Mouse (Mus musculus): Measurements from ENCODE around the gene Dlat.

The Dlat gene

GRCm38 (mm10) chr9:50659392-50660217, at the start of gene Dlat:
Gene Dlat, minus strand, starts transcription at chr9:50659780.
- peak; percentile 83 to 85 for DNase-seq

GRCm38 (mm10) chr9:50709108-50709507, 49.5 kb upstream of the Dlat start:
- DNase-seq = peak in 1 of 2 experiments; percentile 17

DNA sequence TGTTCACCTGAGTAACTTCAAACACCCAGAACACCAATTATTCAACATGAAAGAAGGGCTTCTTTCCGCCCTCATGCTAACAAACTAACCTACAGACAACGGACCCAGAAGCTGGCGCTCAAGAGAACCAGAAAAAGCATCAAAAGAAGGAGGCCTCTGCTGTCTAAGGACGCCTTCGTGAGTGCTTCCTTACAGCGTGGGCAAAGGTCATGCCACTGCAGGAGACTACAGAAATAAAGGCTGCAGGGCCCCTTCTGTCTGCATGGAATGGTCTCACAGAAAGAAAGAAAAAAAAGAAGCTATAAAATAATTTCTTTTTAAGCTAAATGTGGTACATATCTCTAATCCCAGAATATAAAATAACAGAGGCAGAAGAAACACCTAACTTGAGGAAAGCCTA, 45.3 kb upstream of the Dlat start:
- DNase-seq = no peak

- DNase-seq = no peak
These were observed 41.5 kb upstream of the Dlat start for GRCm38 (mm10) chr9:50700921-50701691.

DNA sequence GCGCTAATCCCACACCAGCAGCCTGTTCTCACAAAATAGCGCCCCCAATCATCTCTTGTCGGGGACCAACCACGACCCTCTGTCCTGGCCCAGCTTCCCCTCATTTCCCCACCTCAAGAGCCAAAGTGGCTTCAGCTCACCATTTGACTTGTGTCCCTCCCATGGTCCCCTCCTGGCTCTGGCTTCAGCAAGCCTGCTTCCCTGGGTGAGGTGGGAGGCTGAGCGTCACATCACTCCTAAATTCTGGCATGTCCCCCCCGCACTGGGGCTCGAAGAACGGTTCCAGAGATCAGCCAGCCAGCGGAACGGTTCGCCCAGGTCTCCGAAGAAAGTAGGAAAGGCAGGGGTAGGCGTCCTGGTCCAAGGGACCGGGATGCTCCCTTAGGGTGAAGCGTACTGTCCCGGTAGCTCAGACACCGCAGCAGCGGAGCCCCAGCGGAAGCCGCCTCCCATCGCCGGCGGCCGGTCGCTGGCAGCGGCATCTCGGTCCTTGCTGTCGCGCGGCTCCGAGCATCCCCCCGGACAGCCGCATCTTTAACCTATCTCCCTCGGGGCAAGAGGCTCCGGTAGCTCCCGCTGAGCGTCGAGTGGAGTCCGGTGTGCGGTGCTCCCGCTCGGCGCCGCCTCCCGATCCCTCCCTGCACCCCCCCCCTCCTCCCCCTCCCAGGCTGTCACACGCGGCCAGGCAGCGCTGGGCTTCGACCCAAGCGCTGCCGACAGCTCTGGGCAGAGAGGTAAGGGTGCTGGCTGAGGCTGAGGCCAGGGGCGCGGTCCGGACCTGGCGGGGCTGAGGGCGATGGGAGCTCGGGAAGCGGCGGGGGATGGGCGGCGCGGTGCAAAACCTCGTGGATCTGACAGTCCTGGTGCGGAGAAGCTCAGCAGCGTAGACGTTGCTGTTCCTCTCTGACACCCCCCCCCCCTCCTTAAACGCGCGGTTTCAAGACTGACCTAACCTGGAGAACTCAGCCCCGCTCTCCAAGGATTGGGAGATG, 39.1 kb upstream of the Dlat start:
- DNase-seq = peak; percentile 29 to 31

GRCm38 (mm10) chr9:50697706-50698041, 38.1 kb upstream of the Dlat start:
- DNase-seq = peak; percentile 30 to 40

DNA sequence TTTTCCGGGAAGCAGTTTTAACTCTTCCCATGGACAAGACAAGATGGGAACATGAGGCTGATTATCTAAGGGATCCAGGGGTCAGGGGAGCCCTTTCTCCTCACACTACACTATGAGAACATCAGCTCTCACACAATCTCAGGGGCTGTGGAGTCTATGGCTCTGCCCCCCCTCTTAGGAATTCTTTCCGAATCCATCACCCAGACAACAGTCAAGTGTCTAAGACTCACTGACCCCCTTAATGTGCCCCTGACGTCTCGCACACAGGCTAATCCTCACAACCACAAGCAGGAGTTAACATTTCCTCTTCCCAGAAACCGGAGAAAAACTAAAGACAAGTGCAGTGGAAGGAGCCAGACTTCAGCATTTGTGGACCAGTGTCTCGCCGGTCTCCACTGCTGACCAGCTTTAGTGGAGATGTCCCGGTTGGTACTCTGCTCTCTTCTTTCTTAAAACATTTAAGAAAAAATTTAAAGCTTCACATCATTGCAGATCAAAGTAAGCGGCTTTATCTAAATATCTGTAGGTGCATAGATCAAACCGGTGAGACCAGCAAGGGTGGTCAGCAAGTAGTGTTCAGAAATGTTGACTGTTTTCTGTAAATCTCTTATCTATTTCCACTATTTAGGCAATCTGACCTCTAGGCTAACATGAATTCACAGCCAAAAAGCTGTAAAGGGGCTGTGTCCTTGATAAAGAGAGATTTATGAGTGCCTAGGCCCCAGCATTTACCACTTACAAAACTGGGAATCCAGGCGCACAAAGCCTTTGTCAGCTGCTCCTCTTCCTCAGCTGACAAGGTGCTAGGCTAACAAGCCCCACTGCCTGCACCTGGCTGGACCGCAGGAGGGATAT, 37.5 kb upstream of the Dlat start:
- DNase-seq = no peak

GRCm38 (mm10) chr9:50695153-50695552, 35.6 kb upstream of the Dlat start:
- no peak for DNase-seq

DNA sequence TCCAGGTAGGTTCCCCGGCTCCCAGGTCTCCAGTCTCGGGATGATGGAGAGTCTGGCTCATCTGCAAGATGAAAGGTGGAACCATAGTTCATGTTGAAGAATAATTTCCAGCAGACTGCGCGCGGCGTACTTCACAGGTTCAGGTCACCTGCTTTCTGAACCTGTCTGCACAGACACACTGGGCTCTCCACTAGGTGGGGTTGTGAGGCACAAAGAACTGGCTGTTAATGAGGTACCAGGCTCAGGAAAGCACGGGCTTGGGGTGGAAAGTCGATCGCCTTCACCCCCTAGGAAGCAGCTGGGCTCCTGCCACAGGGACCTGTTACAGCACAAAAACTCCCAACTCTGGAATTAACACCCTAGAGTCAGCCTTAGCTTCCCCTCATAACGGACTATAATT, 34.1 kb upstream of the Dlat start:
- DNase-seq = peak; percentile 49 to 54

GRCm38 (mm10) chr9:50692626-50693580, 33.3 kb upstream of the Dlat start:
- DNase-seq = no peak

DNA sequence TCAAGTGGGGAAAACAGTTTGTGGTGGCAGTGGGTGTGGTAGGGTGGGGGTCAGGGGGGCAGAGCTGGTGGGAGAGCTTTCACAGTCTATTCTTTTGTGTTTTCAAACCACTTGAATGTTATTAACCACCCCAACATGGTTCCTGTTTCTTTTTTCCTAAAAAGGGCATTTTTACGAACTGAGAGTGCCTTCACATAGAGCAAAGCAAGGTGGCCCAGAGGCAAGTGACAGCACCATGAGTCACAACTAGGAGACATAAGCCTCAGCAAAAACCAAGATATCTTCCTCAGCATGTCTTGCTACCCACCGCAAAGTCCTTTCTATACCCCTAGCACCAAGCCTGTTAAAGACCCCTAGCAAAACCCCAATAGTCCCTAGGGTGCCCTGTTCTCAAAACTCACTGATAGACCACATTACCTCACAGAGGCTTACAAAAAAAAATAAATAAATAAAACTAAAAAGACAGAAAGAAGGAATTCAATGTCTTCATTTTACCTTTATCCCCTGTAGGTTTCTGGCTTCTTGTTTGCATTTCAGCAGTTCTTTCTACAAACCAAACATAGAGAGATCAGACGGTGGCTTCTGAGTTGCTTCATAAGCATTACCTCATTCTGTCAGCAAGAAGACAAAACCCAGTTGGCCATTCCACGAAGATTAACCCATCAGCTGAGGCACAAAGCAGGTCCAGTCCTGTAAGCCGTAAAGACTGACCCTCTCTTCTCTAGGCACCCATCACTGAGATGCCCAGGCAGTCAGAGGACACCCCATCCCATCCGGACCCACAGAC, 27.5 kb upstream of the Dlat start:
- DNase-seq = no peak

GRCm38 (mm10) chr9:50681727-50682126, 22.1 kb upstream of the Dlat start:
- no peak for DNase-seq

DNA sequence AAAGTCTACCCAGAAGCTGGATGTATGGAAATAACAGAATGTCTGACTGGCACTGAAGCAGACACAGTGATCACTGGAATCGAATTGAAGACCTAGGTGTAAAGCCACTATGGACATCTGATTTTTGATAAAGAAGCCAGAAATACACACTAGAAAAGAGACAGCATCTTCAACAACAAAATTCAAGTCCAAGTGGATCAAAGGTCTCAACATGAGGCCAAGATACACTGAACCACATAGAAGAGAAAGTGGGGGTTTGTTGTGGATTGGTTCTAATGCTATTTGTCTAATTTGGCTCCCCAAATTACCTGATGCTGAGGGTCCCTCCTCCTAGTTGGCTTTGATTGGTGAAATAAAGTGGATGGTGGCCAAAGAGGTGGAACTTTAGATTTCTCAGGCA, 19.8 kb upstream of the Dlat start:
- no peak for DNase-seq

GRCm38 (mm10) chr9:50674771-50675170, 15.2 kb upstream of the Dlat start:
- no peak for DNase-seq

DNA sequence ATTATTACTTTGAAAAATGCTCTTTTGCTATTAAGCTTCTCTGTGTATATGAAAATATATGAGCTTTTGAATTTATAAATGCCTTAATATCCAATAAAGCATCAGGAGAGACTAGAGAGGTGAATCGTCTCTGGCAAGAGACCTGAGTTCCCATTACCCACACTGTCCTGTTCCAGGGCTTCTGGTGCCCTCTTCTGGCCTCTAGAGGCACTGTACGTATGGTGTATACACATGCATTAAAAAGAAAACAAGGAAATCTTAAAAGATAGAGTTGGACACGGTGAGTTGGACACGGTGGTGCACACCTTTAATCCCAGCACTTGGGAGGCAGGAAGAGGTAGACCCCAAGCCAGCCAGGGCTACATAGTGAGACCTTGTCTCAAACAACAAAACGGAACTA, 11.1 kb upstream of the Dlat start:
- DNase-seq = peak; percentile 63 to 69

- no peak for DNase-seq
These were observed 8.3 kb upstream of the Dlat start for GRCm38 (mm10) chr9:50667579-50668498.

- DNase-seq = no peak
These were observed 6.9 kb upstream of the Dlat start for GRCm38 (mm10) chr9:50666442-50666841.

- DNase-seq = no peak
These were observed 5.2 kb upstream of the Dlat start for GRCm38 (mm10) chr9:50664826-50665225.

- DNase-seq = peak; percentile 17 to 47
These were observed 851 bp upstream of the Dlat start for GRCm38 (mm10) chr9:50660431-50660830.
